Mouse (Mus musculus): ENCODE results near the gene Rerg.

DNA sequence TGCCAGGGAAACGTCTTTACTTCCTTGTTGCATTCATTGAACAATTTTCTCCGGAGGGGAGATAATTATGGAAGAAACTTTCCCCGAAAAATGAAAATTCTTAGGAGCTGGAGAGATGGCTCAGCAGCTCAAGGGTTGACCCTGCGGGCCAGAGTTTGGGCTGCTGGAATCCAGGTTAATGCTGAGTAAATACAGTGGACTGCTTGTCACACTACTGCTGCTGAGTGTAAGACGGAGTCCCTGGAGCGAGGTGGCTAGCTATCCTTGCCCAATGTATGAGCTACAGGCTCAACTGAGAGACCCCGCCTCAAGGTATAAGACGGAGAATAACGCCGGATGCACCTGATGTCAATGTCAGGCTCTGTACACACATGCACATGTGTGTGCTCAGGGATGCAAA, 40.7 kb upstream of the Rerg start:
- no peak for TF ChIP-seq FLI1 (IDR thresholded peaks at IDR 0.05; ENCODE audit: low read length)
- no peak for TF ChIP-seq GATA1 (IDR thresholded peaks at IDR 0.05; ENCODE audit: borderline replicate concordance, low read length)

All from megakaryocyte, embryonic 14.5 days (primary cell).